Mouse (Mus musculus) CH12.LX (cell line): ENCODE results near the gene Ptprm. TPM values are rescaled to one million over a fixed set of nuclear protein-coding genes. Genes with fewer than 3 reads are reported as not detected.

Experiments used
- DNase-seq: peaks from one replicate; pipeline ENCODE4 v3.0.0-alpha.2; 2013; ENCODE audit errors: extremely low read depth
- H3K27ac ChIP-seq: 2 replicates; pipeline ENCODE4 v1.5.1; 2012; ENCODE audit warnings: low read depth, mild to moderate bottlenecking, control low read depth, moderate library complexity; ENCODE audit not compliant: insufficient read depth
- H3K27me3 ChIP-seq: replicated peaks from 2 replicates; pipeline ENCODE3; 2012; ENCODE audit warnings: inconsistent platforms
- H3K36me3 ChIP-seq, 2 experiments: replicated peaks in 1 of 2; 2 replicates each; pipeline versions ENCODE3 to v1.6.1; 2012; ENCODE audit warnings: inconsistent platforms in 1 of 2, low read length in 1 of 2, mild to moderate bottlenecking in 1 of 2, mixed read lengths in 1 of 2, moderate library complexity in 1 of 2; ENCODE audit not compliant: control insufficient read depth in 1 of 2, insufficient read depth in 1 of 2
- H3K4me1 ChIP-seq, 2 experiments: 2 replicates each; pipeline ENCODE4 v1.6.1; 2012; ENCODE audit warnings: inconsistent platforms in 1 of 2, moderate library complexity in 1 of 2; ENCODE audit not compliant: insufficient read depth in 2 of 2, control insufficient read depth in 1 of 2
- H3K4me2 ChIP-seq: 2 replicates; pipeline ENCODE4 v1.6.1; 2012; ENCODE audit warnings: low read depth, mild to moderate bottlenecking, control low read depth; ENCODE audit not compliant: poor library complexity, insufficient read depth, severe bottlenecking
- H3K4me3 ChIP-seq, 3 experiments: fragments of 150-350 bp in 1 of 3; sonication (generic) in 1 of 3; replicated peaks in 1 of 3; 2 replicates each; pipeline versions ENCODE3 to v1.5.1; 2011 to 2012; ENCODE audit warnings: low read depth in 2 of 3, low read length in 2 of 3, mild to moderate bottlenecking in 2 of 3, moderate library complexity in 2 of 3, control low read depth in 1 of 3, improper control_type of control experiment in 1 of 3, inconsistent platforms in 1 of 3, mixed read lengths in 1 of 3; ENCODE audit not compliant: poor library complexity in 1 of 3
- H3K79me2 ChIP-seq: replicated peaks from 2 replicates; pipeline ENCODE4 v1.6.1; 2012; ENCODE audit warnings: mild to moderate bottlenecking, moderate library complexity; ENCODE audit not compliant: control insufficient read depth, poor library complexity, insufficient read depth, severe bottlenecking; ENCODE audit errors: extremely low read depth
- H3K9ac ChIP-seq: 2 replicates; pipeline ENCODE4 v1.6.1; 2012; ENCODE audit warnings: low read depth, mild to moderate bottlenecking, control low read depth, moderate library complexity; ENCODE audit not compliant: insufficient read depth
- H3K9me3 ChIP-seq: replicated peaks from 2 replicates; pipeline ENCODE3; 2012; ENCODE audit warnings: low read length, inconsistent platforms, mixed read lengths
- CHD1 ChIP-seq: IDR thresholded peaks from 2 replicates; pipeline ENCODE4 v1.6.1; 2012; ENCODE audit warnings: low read depth, low read length, improper control_type of control experiment, inconsistent platforms
- CHD2 ChIP-seq: IDR thresholded peaks from 2 replicates; pipeline ENCODE4 v1.6.1; 2011; ENCODE audit warnings: low read length, improper control_type of control experiment
- EP300 ChIP-seq: IDR thresholded peaks from 2 replicates; pipeline ENCODE4 v1.6.1; 2011; ENCODE audit warnings: low read length, improper control_type of control experiment
- ETS1 ChIP-seq: conservative IDR thresholded peaks from 2 replicates; pipeline ENCODE4 v1.6.1; 2012; ENCODE audit warnings: low read depth, mild to moderate bottlenecking, inconsistent platforms, low read length, improper control_type of control experiment, moderate library complexity
- GABPA ChIP-seq: IDR thresholded peaks from 2 replicates; pipeline ENCODE4 v1.6.1; 2012; ENCODE audit warnings: low read depth, low read length, improper control_type of control experiment, inconsistent platforms; ENCODE audit not compliant: insufficient replicate concordance
- HCFC1 ChIP-seq: IDR thresholded peaks from 2 replicates; pipeline ENCODE4 v1.6.1; 2012; ENCODE audit warnings: low read depth, mild to moderate bottlenecking, inconsistent platforms, low read length, improper control_type of control experiment
- IRF4 ChIP-seq: IDR thresholded peaks from 2 replicates; pipeline ENCODE4 v1.6.1; 2014; ENCODE audit warnings: low read depth, mild to moderate bottlenecking, inconsistent platforms, low read length, improper control_type of control experiment
- JUN ChIP-seq: IDR thresholded peaks from 2 replicates; pipeline ENCODE4 v1.6.1; 2011; ENCODE audit warnings: low read depth, mild to moderate bottlenecking, low read length, improper control_type of control experiment, moderate library complexity; ENCODE audit not compliant: insufficient read depth
- KAT2A ChIP-seq: IDR thresholded peaks from 2 replicates; pipeline ENCODE4 v1.6.1; 2012; ENCODE audit warnings: low read length, improper control_type of control experiment, inconsistent platforms; ENCODE audit not compliant: insufficient replicate concordance
- MAFK ChIP-seq: IDR thresholded peaks from 2 replicates; pipeline ENCODE4 v1.6.1; 2011; ENCODE audit warnings: low read length, improper control_type of control experiment; ENCODE audit not compliant: insufficient replicate concordance
- MAX ChIP-seq: IDR thresholded peaks from 2 replicates; pipeline ENCODE4 v1.6.1; 2011; ENCODE audit warnings: low read length, improper control_type of control experiment
- MAZ ChIP-seq: IDR thresholded peaks from 2 replicates; pipeline ENCODE4 v1.6.1; 2012; ENCODE audit warnings: low read depth, mild to moderate bottlenecking, inconsistent platforms, low read length, improper control_type of control experiment, moderate library complexity
- MEF2A ChIP-seq: IDR thresholded peaks from 2 replicates; pipeline ENCODE4 v1.6.1; 2014; ENCODE audit warnings: low read depth, mild to moderate bottlenecking, inconsistent platforms, low read length, improper control_type of control experiment, borderline replicate concordance
- MYC ChIP-seq: IDR thresholded peaks from 2 replicates; pipeline ENCODE4 v1.6.1; 2011; ENCODE audit warnings: low read depth, mild to moderate bottlenecking, improper control_type of control experiment, low read length
- POLR2A ChIP-seq: IDR thresholded peaks from 2 replicates; pipeline ENCODE4 v1.6.1; 2011; ENCODE audit warnings: low read depth, mild to moderate bottlenecking, improper control_type of control experiment, low read length
- POLR2AphosphoS2 ChIP-seq: IDR thresholded peaks from 2 replicates; pipeline ENCODE4 v1.6.1; 2011; ENCODE audit warnings: low read depth, low read length, improper control_type of control experiment
- RAD21 ChIP-seq: IDR thresholded peaks from 2 replicates; pipeline ENCODE4 v1.6.1; 2011; ENCODE audit warnings: low read depth, mild to moderate bottlenecking, low read length, improper control_type of control experiment, moderate library complexity
- RCOR1 ChIP-seq: conservative IDR thresholded peaks from 2 replicates; pipeline ENCODE4 v1.6.1; 2012; ENCODE audit warnings: low read depth, mild to moderate bottlenecking, inconsistent platforms, low read length, improper control_type of control experiment
- SIN3A ChIP-seq: IDR thresholded peaks from 2 replicates; pipeline ENCODE4 v1.6.1; 2012; ENCODE audit warnings: low read length, improper control_type of control experiment, inconsistent platforms
- SMC3 ChIP-seq: IDR thresholded peaks from 2 replicates; pipeline ENCODE4 v1.6.1; 2011; ENCODE audit warnings: low read depth, low read length, improper control_type of control experiment
- TBP ChIP-seq: conservative IDR thresholded peaks from 2 replicates; pipeline ENCODE4 v1.6.1; 2011; ENCODE audit warnings: low read depth, low read length, improper control_type of control experiment
- TCF12 ChIP-seq: IDR thresholded peaks from 2 replicates; pipeline ENCODE4 v1.6.1; 2014; ENCODE audit warnings: low read depth, mild to moderate bottlenecking, inconsistent platforms, low read length, improper control_type of control experiment
- UBTF ChIP-seq: IDR thresholded peaks from 2 replicates; pipeline ENCODE4 v1.6.1; 2012; ENCODE audit warnings: low read depth, mild to moderate bottlenecking, inconsistent platforms, low read length, improper control_type of control experiment, moderate library complexity
- ZMIZ1 ChIP-seq: IDR thresholded peaks from 2 replicates; pipeline ENCODE4 v1.6.1; 2012; ENCODE audit warnings: low read depth, mild to moderate bottlenecking, inconsistent platforms, low read length, improper control_type of control experiment
- dilution Hi-C: fragments of 300-500 bp; cut with MboI; formaldehyde crosslinking; loops from 2 replicates; pipeline ENCODE4 v1.14.3; 2020; ENCODE audit warnings: low sequenced_read_pairs; ENCODE audit not compliant: extremely low pct_unique_long_range_greater_than_20kb, extremely low pct_ligation_motif_present
- in situ Hi-C: fragments of 300-500 bp; cut with MboI; formaldehyde crosslinking; loops from 3 replicates; pipeline ENCODE4 v1.14.3; 2019; ENCODE audit warnings: low sequenced_read_pairs, low pct_ligation_motif_present, low pct_unique_long_range_greater_than_20kb, mixed read lengths
- polyA plus RNA-seq: library from polyadenylated mRNA; unstranded; fragments of >175 nt; gene quantifications from 2 replicates; pipeline ENCODE4 v1.2.1, GENCODE M21; 2012; ENCODE audit warnings: low read depth; ENCODE audit not compliant: insufficient read length
- total RNA-seq, 2 experiments: library from RNA; depleted of rRNA; stranded (reverse); fragments of 300-350 nt in 1 of 2; fragments of >200 nt in 1 of 2; gene quantifications; 2 replicates each; pipeline ENCODE4 v1.2.3; 2012 to 2014

Gene Ptprm
- total and polyA plus RNA-seq, 3 experiments, result not detected

GRCm38 (mm10) chr17:67063611-67064010, 290.6 kb downstream of the Ptprm start:
- H3K27ac ChIP-seq, result no peak overlapping the region
- H3K36me3 ChIP-seq, result no peaks in the 10 kb centered on the region
- H3K4me3 ChIP-seq, result no peak overlapping the region
- H3K4me2 ChIP-seq, result no peak overlapping the region
- H3K4me1 ChIP-seq, result no peaks in the 10 kb centered on the region
- TF ChIP-seq TBP, result no peak
- no peak for TF ChIP-seq UBTF
- no peak for TF ChIP-seq EP300
- TF ChIP-seq MAFK, result no peak
- no peak for TF ChIP-seq SMC3
- no peak for TF ChIP-seq POLR2A
- TF ChIP-seq IRF4, result no peak
- no peak for TF ChIP-seq MYC
- H3K27me3 ChIP-seq, result no peaks in the 10 kb centered on the region
- in situ Hi-C loops (no loop called here), dilution Hi-C loops (no loop called here)
- no peaks in the 10 kb centered on the region for H3K79me2 ChIP-seq
- no peak for DNase-seq
- peaks cover 54% of the 10 kb centered on the region for H3K9me3 ChIP-seq
- no peak overlapping the region for H3K9ac ChIP-seq

- Histone ChIP-seq H3K27me3 (no peaks in the 10 kb centered on the region), H3K36me3 (no peaks in the 10 kb centered on the region), H3K4me2 (no peak overlapping the region), H3K9ac (no peak overlapping the region), H3K79me2 (no peaks in the 10 kb centered on the region), H3K4me3 (no peak overlapping the region)
- no peak for DNase-seq
- TF ChIP-seq CHD2, result no peak
- TF ChIP-seq HCFC1, result no peak
- TF ChIP-seq MAZ, result no peak
- TF ChIP-seq GABPA, result no peak
- TF ChIP-seq MAX, result no peak
- no peak for TF ChIP-seq MYC
- no peak for TF ChIP-seq EP300
- TF ChIP-seq POLR2A, result no peak
- TF ChIP-seq MEF2A, result no peak
- no peak for TF ChIP-seq JUN
- no peak for TF ChIP-seq CHD1
- TF ChIP-seq SIN3A, result no peak
- no peak for TF ChIP-seq POLR2AphosphoS2
- no peak for TF ChIP-seq TBP
- TF ChIP-seq RCOR1, result no peak
- TF ChIP-seq RAD21, result no peak
- no peak for TF ChIP-seq KAT2A
- no peak for TF ChIP-seq ZMIZ1
- no peak for TF ChIP-seq TCF12
- TF ChIP-seq ETS1, result no peak
- TF ChIP-seq, all 38 proteins: peak for 0
- peaks cover 59% of the 10 kb centered on the region for H3K9me3 ChIP-seq
- in situ Hi-C loops, result no loop called here
- H3K27ac ChIP-seq, result no peak overlapping the region
- dilution Hi-C loops, result no loop called here
- no peaks in the 10 kb centered on the region for H3K4me1 ChIP-seq
Observed at GRCm38 (mm10) chr17:67055681-67056080, 298.6 kb downstream of the Ptprm start.
